Mouse (Mus musculus) activated CD4-positive, CD25-positive, alpha-beta regulatory T cell, adult 4 months (primary cell): ENCODE measurements around the gene Gm10717. TPM values are rescaled to one million over a fixed set of nuclear protein-coding genes. Genes with fewer than 3 reads are reported as not detected.
"Not testable (repeated sequence)": the region's sequence is repeated elsewhere in the genome, so short reads cannot be mapped to it uniquely, and the experiment has no call there.

Source experiments
- ATAC-seq: one replicate; pipeline ENCODE4 v1.8.0; 2017
- polyA plus RNA-seq, 2 experiments: library from polyadenylated mRNA; unstranded; fragments of 100-300 nt; shearing (Covaris generic); gene quantifications; one replicate each; pipeline ENCODE4 v1.2.1; 2017

Gm10717 gene
- polyA plus RNA-seq, 2 experiments from 2014 or later, result 3.1 to 7.4 TPM

- ATAC-seq, result not testable (repeated sequence)
Measured at GRCm38 (mm10) chr9:3025653-3026052, 436 bp downstream of the Gm10717 start.

GRCm38 (mm10) chr9:3026136-3026535, 919 bp downstream of the Gm10717 start:
- not testable (repeated sequence) for ATAC-seq

- not testable (repeated sequence) for ATAC-seq
Measured at GRCm38 (mm10) chr9:3026741-3027140, 1.5 kb downstream of the Gm10717 start.

GRCm38 (mm10) chr9:3027200-3027599, 2.0 kb downstream of the Gm10717 start:
- ATAC-seq, result not testable (repeated sequence)

- ATAC-seq, result not testable (repeated sequence)
Measured at GRCm38 (mm10) chr9:3029276-3030000, 4.2 kb downstream of the Gm10717 start.

GRCm38 (mm10) chr9:3030677-3031318, 5.6 kb downstream of the Gm10717 start:
- not testable (repeated sequence) for ATAC-seq

GRCm38 (mm10) chr9:3034299-3034698, 9.1 kb downstream of the Gm10717 start, which contains the start of gene Gm17535:
Gene Gm17535 (plus strand): TSS chr9:3034599.
- not testable (repeated sequence) for ATAC-seq

- not testable (repeated sequence) for ATAC-seq
Measured at GRCm38 (mm10) chr9:3036577-3036976, 11.4 kb downstream of the Gm10717 start, which contains the start of gene Gm10715. Gene Gm10715 (plus strand): TSS chr9:3036877.

- not testable (repeated sequence) for ATAC-seq
Measured at GRCm38 (mm10) chr9:3038161-3038560, 12.9 kb downstream of the Gm10717 start.

Other genes with a start within 250 kb of the Gm10717 start
- under 1 TPM in 1 of 2 experiments, not detected in 1; 0.67 TPM for gene Gm10722, start 24.5 kb upstream of the Gm10717 start, polyA plus RNA-seq
- 1 to 10 TPM in 1 of 2 experiments, not detected in 1; 1.2 TPM for gene Gm11168, start 22.1 kb upstream of the Gm10717 start, polyA plus RNA-seq
- gene Gm10721, start 12.3 kb upstream of the Gm10717 start, polyA plus RNA-seq, result 1 to 10 TPM in 1 of 2 experiments, not detected in 1; 1.1 TPM
- not detected for gene Gm10720, start 9.8 kb upstream of the Gm10717 start, polyA plus RNA-seq
- gene Gm10719, start 8.0 kb upstream of the Gm10717 start, polyA plus RNA-seq, result 1 to 10 TPM in 1 of 2 experiments, not detected in 1; 1.1 TPM
- not detected for gene Gm10718, start 1.9 kb upstream of the Gm10717 start, polyA plus RNA-seq
- gene Gm17535, start 9.2 kb downstream of the Gm10717 start, polyA plus RNA-seq, result under 1 TPM in 1 of 2 experiments, not detected in 1; 0.65 TPM
- gene Gm10715, start 11.5 kb downstream of the Gm10717 start, polyA plus RNA-seq, result under 1 TPM in 1 of 2 experiments, not detected in 1; 0.85 TPM